Mouse (Mus musculus) gastrocnemius, postnatal 14 days (tissue): ENCODE data around the gene Slc9a2. TPM values are rescaled to one million over a fixed set of nuclear protein-coding genes. Genes with fewer than 3 reads are reported as not detected.
"Not testable (repeated sequence)": the region's sequence is repeated elsewhere in the genome, so short reads cannot be mapped to it uniquely, and the experiment has no call there.

Experiments used
- DNase-seq: peaks from one replicate; pipeline ENCODE4 v3.0.0; 2021; ENCODE audit warnings: mixed read lengths
- intact Hi-C: fragments of 180-260 bp; cut with DNase I; formaldehyde crosslinking; loops from one replicate; pipeline ENCODE4 v1.15.1; 2025; ENCODE audit warnings: low total_unique reads
- long read RNA-seq, 2 experiments: library from polyadenylated mRNA; stranded (forward); transcript quantifications; one replicate each; pipeline ENCODE4 v2.0.0; 2021
- total RNA-seq, 2 experiments: library from RNA; stranded (reverse); gene quantifications; 2 replicates each; pipeline ENCODE4 v1.2.3; 2021

Slc9a2 gene
- 10 to 100 TPM; 19.5 to 20.8 TPM for total RNA-seq
- long read RNA-seq, experiment 1, full-length matches to known transcripts, result 36 of 43 reads
- long read RNA-seq, experiment 1, partial matches to known transcripts, result 5 of 43 reads
- long read RNA-seq, experiment 1, other reads (novel, unspliced or antisense), result 2 of 43 reads
- long read RNA-seq, experiment 2, full-length matches to known transcripts, result 31 of 39 reads
- long read RNA-seq, experiment 2, partial matches to known transcripts, result 5 of 39 reads
- long read RNA-seq, experiment 2, other reads (novel, unspliced or antisense), result 3 of 39 reads

GRCm38 (mm10) chr1:40680067-40680867, at the start of gene Slc9a2:
TSS of gene Slc9a2 (plus strand) at chr1:40680574.
- intact Hi-C loops, result no loop called here
- DNase-seq, result peak; percentile 19

DNA sequence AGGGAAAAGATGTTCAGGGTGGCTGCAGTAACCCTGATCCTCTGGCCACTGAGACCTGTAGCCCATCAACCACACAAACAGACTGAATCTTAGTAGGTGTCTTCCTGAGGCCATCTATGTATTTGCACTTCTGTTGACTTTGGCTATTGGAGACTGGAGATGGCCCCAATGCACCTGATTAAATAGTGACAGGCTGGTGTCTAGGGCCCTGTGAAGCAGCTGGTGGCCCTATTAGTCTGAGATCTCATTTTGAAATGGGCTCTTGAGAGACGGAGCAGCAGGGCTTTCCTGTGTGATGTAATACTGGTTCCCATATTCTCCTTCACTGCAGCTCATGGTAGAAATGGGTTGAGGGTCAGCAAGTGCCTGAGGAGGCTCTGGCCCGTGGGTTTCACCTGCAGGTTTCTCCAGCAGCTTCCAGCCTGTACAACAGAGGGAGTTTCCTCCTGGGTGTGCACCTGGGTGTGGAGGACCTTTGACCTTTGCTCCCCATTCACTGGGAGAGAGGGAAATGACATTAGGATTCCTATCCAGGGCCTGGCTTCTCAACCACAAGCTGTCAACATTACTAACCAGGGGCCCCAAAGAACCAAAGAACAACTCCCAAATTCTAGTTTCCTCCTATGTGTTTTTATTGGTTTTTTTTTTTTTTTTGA, 47.8 kb upstream of the Slc9a2 start:
- intact Hi-C loops, result no loop called here
- DNase-seq, result no peak

GRCm38 (mm10) chr1:40634608-40635007, 45.8 kb upstream of the Slc9a2 start:
- DNase-seq, result no peak
- intact Hi-C loops, result no loop called here

GRCm38 (mm10) chr1:40648234-40648633, 32.1 kb upstream of the Slc9a2 start:
- no peak for DNase-seq
- intact Hi-C loops, result no loop called here

GRCm38 (mm10) chr1:40650803-40651497, 29.4 kb upstream of the Slc9a2 start:
- DNase-seq, result no peak
- intact Hi-C loops, result loop anchor here (10.0 kb wide), 1 partner anchor 536 kb away; no protein-coding TSS in a partner anchor

DNA sequence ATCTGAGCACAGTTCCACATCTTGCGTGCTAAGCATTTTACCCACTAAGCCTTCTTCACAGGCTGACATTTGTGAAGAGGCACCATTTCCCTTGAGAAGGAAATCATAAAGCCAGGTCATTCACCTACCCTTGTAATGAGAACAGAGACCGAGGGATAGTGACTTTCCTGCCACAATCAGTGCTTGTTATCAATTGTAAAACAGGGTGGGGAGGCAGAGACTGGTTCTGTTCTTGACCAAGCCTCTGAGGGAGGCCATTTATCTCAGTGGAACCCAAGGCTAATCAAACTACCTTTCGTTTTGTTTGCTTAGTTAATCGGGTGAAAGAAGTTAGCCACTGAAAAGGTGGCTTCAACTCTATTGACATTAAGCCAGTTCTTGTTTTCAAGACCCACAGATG, 23.3 kb upstream of the Slc9a2 start:
- DNase-seq, result no peak
- intact Hi-C loops, result loop anchor here (5.0 to 10.0 kb wide), 2 partner anchors 75 to 542 kb away; partner anchors contain the start of gene Slc9a4

- intact Hi-C loops, result loop anchor here (5.0 to 10.0 kb wide), 2 partner anchors 76 to 543 kb away; partner anchors contain the start of gene Slc9a4
Measured at GRCm38 (mm10) chr1:40657978-40658496, 22.3 kb upstream of the Slc9a2 start.

GRCm38 (mm10) chr1:40659017-40659416, 21.4 kb upstream of the Slc9a2 start:
- DNase-seq, result no peak
- intact Hi-C loops, result loop anchor here (5.0 to 10.0 kb wide), 2 partner anchors 77 to 544 kb away; partner anchors contain the start of gene Slc9a4

More at GRCm38 (mm10) chr1:40657978-40658496, 22.3 kb upstream of the Slc9a2 start:
- peak; percentile 43 for DNase-seq

DNA sequence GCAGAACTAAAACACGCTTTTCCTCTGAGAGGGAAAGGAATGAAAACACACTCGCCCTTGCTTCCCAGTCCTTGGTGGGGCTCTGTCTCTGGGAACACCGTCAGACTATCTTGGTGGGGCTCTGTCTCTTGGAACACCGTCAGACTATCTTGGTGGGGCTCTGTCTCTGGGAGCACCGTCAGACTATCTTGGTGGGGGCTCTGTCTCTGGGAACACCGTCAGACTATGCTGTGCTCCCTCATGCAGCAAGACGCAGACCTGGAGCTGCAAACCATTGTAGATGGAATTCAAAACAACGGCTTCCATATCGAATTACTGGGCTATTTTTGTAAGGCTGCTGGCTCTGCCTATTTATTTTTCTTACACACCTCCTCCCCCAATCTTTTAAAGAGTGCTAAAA, 20.9 kb upstream of the Slc9a2 start:
- intact Hi-C loops, result loop anchor here (5.0 to 10.0 kb wide), 2 partner anchors 77 to 545 kb away; partner anchors contain the start of gene Slc9a4
- no peak for DNase-seq

DNA sequence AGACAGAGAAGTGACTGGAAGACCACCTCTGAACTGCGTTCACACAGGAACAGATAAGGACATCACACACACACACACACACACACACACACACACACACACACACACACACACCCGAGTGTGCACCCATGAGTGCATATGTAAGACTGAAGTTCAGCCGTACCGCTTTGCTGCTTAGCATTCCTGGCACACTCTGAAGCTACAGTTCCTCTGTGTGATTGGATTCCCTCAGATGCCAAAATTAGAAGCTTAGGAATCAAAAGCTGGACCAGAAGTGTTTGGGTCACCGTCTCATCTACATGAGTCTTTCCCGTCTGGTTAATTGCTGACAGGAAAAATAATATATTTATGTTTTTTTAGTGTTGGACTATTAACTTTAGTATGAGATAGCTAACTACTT, 19.5 kb upstream of the Slc9a2 start:
- no peak for DNase-seq
- intact Hi-C loops, result no loop called here

- no peak for DNase-seq
- intact Hi-C loops, result no loop called here
Measured at GRCm38 (mm10) chr1:40665401-40666370, 14.7 kb upstream of the Slc9a2 start.

DNA sequence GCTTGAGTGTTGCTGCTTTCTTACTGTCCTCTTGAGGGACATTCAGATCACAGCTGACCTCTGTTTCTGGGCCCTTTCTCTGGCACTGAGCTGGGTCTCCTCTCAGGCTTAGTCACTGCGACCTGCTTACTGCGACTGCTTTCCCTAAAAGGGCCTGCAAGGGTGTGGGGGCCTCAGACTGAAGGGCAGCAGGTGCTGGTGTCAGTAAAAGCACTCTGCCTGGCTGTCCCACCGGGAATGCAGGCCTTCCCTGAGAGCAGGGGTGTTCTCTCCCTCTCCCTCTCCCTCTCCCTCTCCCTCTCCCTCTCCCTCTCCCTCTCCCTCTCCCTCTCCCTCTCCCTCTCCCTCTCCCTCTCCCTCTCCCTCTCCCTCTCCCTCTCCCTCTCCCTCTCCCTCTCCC, 12.9 kb upstream of the Slc9a2 start:
- DNase-seq, result peak; percentile 22
- intact Hi-C loops, result not testable (repeated sequence)

GRCm38 (mm10) chr1:40670025-40670424, 10.3 kb upstream of the Slc9a2 start:
- intact Hi-C loops, result no loop called here
- DNase-seq, result no peak

DNA sequence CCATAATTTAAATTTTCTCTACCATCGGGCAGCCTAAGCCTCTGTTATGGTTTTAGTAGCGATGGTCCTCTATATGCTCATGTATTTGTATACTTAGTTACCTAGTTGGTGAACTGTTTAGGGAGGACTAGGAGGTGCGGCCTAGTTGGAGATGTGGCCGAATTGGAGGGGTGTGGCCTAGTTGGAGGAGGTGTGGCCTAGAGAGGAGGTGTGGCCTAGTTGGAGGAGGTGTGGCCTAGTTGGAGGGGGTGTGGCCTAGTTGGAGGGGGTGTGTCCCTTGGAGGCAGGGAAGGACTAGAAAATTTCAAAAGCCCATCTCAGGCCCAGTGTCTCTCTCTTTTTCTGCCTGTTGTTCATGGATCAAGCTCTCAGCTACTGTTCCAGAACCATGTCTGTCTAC, 8.9 kb upstream of the Slc9a2 start:
- intact Hi-C loops, result no loop called here

DNA sequence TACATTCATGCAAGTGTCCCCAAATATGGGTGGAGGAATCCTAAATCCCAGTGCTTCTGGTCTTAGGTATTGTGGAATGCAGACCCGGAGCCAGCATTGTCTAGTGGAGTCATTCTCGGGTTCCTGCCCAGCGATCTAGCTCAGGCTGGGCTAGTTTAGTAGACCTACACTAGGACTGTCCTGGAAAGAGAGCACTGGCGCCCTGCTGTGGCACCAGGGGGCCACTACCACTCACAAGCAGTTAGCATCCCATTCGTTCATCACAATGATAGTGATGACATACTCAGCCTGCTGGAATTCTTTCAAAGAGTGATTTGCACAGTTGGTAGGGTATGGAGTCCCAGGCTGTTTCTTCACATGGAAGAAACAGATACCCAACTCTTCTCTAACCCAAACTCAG, 3.1 kb upstream of the Slc9a2 start:
- intact Hi-C loops, result no loop called here
- peak; percentile 19 for DNase-seq

More for the DNA sequence above, 8.9 kb upstream of the Slc9a2 start:
- DNase-seq, result no peak

GRCm38 (mm10) chr1:40680868-40681698, 709 bp downstream of the Slc9a2 start:
- intact Hi-C loops, result no loop called here
- peak; percentile 68 for DNase-seq
